Mouse (Mus musculus) spleen, adult 2 months (tissue): ENCODE data around the gene Fmn2. TPM values are rescaled to one million over a fixed set of nuclear protein-coding genes. Genes with fewer than 3 reads are reported as not detected.

Source experiments
- DNase-seq, 2 experiments: peaks; one replicate each; pipeline versions ENCODE4 v3.0.0 to v3.0.0-alpha.2; 2012 to 2021; ENCODE audit warnings: low spot score in 2 of 2, low read depth in 1 of 2
- H3K27ac ChIP-seq: fragments of 200-500 bp; 2 replicates; pipeline ENCODE4 v1.5.1; 2012; ENCODE audit warnings: low read length, inconsistent platforms; ENCODE audit not compliant: insufficient read depth
- H3K27me3 ChIP-seq: fragments of 200-500 bp; 2 replicates; pipeline ENCODE4 v1.6.1; 2012; ENCODE audit warnings: mild to moderate bottlenecking, moderate library complexity, low read length, inconsistent platforms; ENCODE audit not compliant: control insufficient read depth, insufficient read depth
- H3K36me3 ChIP-seq: fragments of 200-500 bp; 2 replicates; pipeline ENCODE4 v1.6.1; 2012; ENCODE audit warnings: mild to moderate bottlenecking, low read length, inconsistent platforms; ENCODE audit not compliant: control insufficient read depth, insufficient read depth
- H3K4me1 ChIP-seq: fragments of 200-500 bp; 2 replicates; pipeline ENCODE4 v1.6.1; 2011; ENCODE audit warnings: inconsistent platforms; ENCODE audit not compliant: control insufficient read depth, insufficient read depth, insufficient read length
- H3K4me3 ChIP-seq: fragments of 200-500 bp; 2 replicates; pipeline ENCODE4 v1.5.1; 2011; ENCODE audit warnings: mild to moderate bottlenecking, inconsistent platforms; ENCODE audit not compliant: insufficient read depth, insufficient read length; ENCODE audit errors: extremely low read depth
- CTCF ChIP-seq: fragments of 200-500 bp; IDR thresholded peaks from 2 replicates; pipeline ENCODE4 v1.5.1; 2011; ENCODE audit warnings: mild to moderate bottlenecking, inconsistent platforms; ENCODE audit not compliant: insufficient read depth, insufficient read length, insufficient replicate concordance; ENCODE audit errors: extremely low read depth
- POLR2A ChIP-seq: fragments of 200-500 bp; IDR thresholded peaks from 2 replicates; pipeline ENCODE4 v1.6.1; 2011; ENCODE audit warnings: low read depth, low read length, inconsistent platforms
- WGBS: fragments of 180-500 bp; shearing (Covaris S2); methylation state at CpG from one replicate; pipeline ENCODE4 v1.1.7; 2018; 5-methylcytosine and 5-hydroxymethylcytosine counted together
- polyA plus RNA-seq: library from polyadenylated mRNA; depleted of rRNA; stranded (reverse); fragments of >200 nt; gene quantifications from 2 replicates; pipeline ENCODE4 v1.2.3, GENCODE M21; 2012; rRNA removed

Gene Fmn2
- polyA plus RNA-seq, 1 experiment: 0.06 TPM

DNA sequence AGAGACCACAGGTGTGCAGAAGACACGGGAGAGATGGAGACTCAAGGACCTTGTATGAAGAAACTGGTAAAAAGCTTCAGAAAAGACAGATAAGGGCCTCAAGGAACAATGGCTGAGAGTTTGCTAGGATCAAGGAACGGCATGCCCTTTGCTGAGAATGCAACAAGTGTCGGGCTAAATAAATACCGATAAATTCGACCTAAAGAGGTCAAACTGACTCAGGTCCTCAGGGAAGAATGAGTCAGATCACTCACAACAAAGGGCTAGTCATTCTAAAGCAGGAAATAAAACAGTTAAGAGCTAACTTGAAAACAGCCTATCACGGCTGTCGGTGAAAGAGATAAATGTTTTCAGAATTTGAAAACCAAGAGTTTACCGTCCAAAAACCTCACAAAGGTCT is 324.9 kb downstream of the Fmn2 start:
- no peaks in the 10 kb centered on the region for H3K4me1 ChIP-seq
- no peak overlapping the region for H3K4me3 ChIP-seq
- no peak overlapping the region for H3K27ac ChIP-seq
- 51% methylated on average over 8 of the region's 8 CpGs for WGBS
- no peaks in the 10 kb centered on the region for H3K36me3 ChIP-seq
- DNase-seq: no peak
- no peaks in the 10 kb centered on the region for H3K27me3 ChIP-seq
- TF ChIP-seq POLR2A: no peak
- TF ChIP-seq CTCF: no peak

DNA sequence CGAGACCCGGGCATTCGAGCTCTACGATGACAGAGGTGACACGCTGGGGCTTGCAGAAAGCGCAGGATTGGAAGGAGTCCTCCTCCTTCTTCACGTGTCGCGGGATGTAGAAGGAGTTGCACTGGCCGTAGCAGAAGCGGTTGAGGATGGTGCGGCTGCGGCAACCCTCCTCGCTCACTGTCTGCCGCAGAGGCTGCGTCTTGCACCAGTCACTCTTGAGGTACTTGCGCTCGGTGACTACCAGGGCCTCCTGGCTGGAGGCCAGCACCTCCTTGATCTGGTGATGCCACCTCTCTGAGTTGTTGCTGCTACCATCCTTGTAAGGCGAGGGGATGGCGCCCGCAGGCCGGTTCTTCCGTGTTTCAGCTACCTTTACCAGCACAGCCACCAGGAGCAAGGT is 335.2 kb downstream of the Fmn2 start:
- no peaks in the 10 kb centered on the region for H3K4me1 ChIP-seq
- TF ChIP-seq POLR2A (no peak), CTCF (no peak)
- H3K36me3 ChIP-seq: no peaks in the 10 kb centered on the region
- no peak overlapping the region for H3K4me3 ChIP-seq
- no peak for DNase-seq
- 95% methylated on average over 23 of the region's 23 CpGs for WGBS
- no peaks in the 10 kb centered on the region for H3K27me3 ChIP-seq
- no peak overlapping the region for H3K27ac ChIP-seq

DNA sequence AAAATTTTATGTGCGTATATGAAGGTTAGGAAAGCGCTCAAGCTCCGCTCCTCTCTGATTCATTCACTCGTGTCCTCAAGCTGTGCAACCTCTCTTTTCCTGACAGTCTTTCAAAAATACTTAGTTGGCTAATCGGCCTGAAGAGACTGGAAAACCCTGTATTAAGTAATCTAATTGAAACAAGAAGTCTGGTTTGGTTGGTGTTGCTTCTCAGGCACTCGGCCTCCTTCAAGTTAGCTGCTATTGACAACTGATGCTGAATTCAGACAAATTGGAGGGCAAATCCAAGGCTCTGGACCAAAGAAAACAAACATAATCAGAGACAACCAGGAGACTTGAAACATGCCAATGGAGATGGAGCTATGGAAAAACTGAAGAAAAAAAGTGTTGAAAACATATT is 343.2 kb downstream of the Fmn2 start:
- Histone ChIP-seq H3K27ac (no peak overlapping the region), H3K4me3 (no peak overlapping the region), H3K36me3 (no peaks in the 10 kb centered on the region), H3K27me3 (no peaks in the 10 kb centered on the region), H3K4me1 (no peaks in the 10 kb centered on the region)
- 88% methylated on average over 6 of the region's 6 CpGs for WGBS
- TF ChIP-seq POLR2A (no peak), CTCF (no peak)
- DNase-seq: no peak

DNA sequence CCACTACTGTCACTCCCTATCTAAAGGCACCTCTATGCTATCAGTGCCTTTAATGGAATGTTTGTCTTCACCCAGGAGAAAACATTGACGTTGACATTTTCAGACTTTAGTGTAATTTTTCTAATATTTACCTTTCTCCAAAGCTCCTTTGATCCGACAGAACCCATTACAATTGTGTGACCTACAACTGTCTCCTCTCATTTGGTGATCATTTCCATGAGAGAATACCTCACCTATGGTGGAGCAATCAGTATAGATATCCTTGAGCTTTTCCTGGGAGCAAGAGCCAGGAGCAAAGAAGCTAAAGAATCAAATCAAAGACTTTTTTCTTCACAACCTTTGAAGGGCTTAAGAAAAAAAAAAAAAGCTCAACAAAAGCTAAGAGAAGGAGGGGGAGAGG is 354.6 kb downstream of the Fmn2 start:
- no peak for DNase-seq
- no peaks in the 10 kb centered on the region for H3K4me1 ChIP-seq
- no peaks in the 10 kb centered on the region for H3K36me3 ChIP-seq
- H3K27ac ChIP-seq: no peak overlapping the region
- H3K27me3 ChIP-seq: no peaks in the 10 kb centered on the region
- 78% methylated on average over 2 of the region's 2 CpGs for WGBS
- TF ChIP-seq CTCF (no peak), POLR2A (no peak)
- H3K4me3 ChIP-seq: no peak overlapping the region

DNA sequence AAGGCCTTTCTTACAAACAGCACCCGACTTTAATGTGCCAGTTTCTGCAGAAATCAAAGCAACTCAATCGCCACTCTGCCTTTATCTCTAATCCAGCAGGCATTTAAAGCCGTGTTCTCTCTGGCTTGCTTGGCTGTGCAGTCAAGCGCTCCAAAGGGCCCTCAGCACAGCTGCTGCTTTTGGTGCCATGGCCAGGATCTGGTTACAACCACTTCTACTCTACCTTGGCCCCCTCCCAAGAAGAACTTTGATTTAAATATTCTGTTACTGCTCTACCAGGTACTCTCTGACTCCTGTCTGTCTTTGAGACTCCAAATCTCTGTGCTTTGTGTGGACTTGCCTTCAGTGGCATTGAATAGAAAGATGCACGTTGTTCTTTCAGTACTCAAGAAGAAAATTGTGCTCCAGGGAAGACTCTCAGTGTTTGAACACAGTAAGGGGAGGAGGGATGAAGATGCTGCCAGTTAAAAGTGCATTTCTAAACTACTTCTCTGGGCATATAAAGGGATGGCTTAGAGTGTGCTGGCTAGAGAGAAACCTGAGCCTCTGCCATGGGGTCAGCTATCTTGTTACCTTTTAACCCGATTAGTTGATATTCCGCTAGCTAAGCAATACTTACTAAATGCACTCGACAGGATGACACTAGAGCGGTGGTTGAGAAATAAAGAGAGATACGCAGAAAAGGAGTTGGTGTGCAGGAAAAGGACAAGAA is 358.9 kb downstream of the Fmn2 start:
- Histone ChIP-seq H3K27me3 (no peaks in the 10 kb centered on the region), H3K36me3 (no peaks in the 10 kb centered on the region), H3K27ac (no peak overlapping the region), H3K4me1 (no peaks in the 10 kb centered on the region), H3K4me3 (no peak overlapping the region)
- DNase-seq: no peak
- WGBS: 88% methylated on average over 10 of the region's 10 CpGs
- no peak for TF ChIP-seq CTCF

Other genes with a start within 250 kb of the Fmn2 start
- not detected in 2 replicates for gene Olfr419, start 249.8 kb upstream of the Fmn2 start, polyA plus RNA-seq
- gene Mptx1, start 171.3 kb upstream of the Fmn2 start, polyA plus RNA-seq: not detected in 2 replicates
- not detected in 2 replicates for gene Olfr417, start 136.7 kb upstream of the Fmn2 start, polyA plus RNA-seq
- not detected in 2 replicates for gene Olfr248, start 110.8 kb upstream of the Fmn2 start, polyA plus RNA-seq
- gene Olfr414, start 77.8 kb upstream of the Fmn2 start, polyA plus RNA-seq: 0.12 and 0.14 TPM in 2 replicates
- gene Olfr220, start 59.7 kb upstream of the Fmn2 start, polyA plus RNA-seq: not detected in 2 replicates